Mouse (Mus musculus) spleen, adult 18-20 months (tissue): Measurements from ENCODE around the gene Neurl1b.

Source experiments
- DNase-seq, 2 experiments: peaks; one replicate each; pipeline ENCODE4 v3.0.0; 2022; ENCODE audit warnings: mixed read lengths in 2 of 2

Gene Neurl1b

GRCm38 (mm10) chr17:26494642-26495468 lies 80.2 kb downstream of the Neurl1b start:
- DNase-seq = no peak
